Mouse (Mus musculus) lung, adult 2 months (tissue): ENCODE measurements around the gene Dhx36. TPM values are rescaled to one million over a fixed set of nuclear protein-coding genes. Genes with fewer than 3 reads are reported as not detected.
A peak's percentile ranks its signal among the peaks of the same experiment; 100 is the strongest.

Experiments used
- DNase-seq: peaks from one replicate; pipeline ENCODE4 v3.0.0; 2022
- H3K4me1 ChIP-seq: fragments of 200-500 bp; 2 replicates; pipeline ENCODE4 v1.6.1; 2011; ENCODE audit warnings: low read length; ENCODE audit not compliant: control insufficient read depth, insufficient read depth
- H3K4me3 ChIP-seq: fragments of 200-500 bp; replicated peaks from 2 replicates; pipeline ENCODE3; 2011; ENCODE audit warnings: low read depth, mild to moderate bottlenecking, control low read depth, low read length; ENCODE audit errors: extremely low read depth
- CTCF ChIP-seq: fragments of 200-500 bp; IDR thresholded peaks from 2 replicates; pipeline ENCODE4 v1.5.1; 2011; ENCODE audit warnings: mild to moderate bottlenecking, low read length, control low read depth; ENCODE audit not compliant: insufficient read depth
- POLR2A ChIP-seq: fragments of 200-500 bp; IDR thresholded peaks from 2 replicates; pipeline ENCODE4 v1.6.1; 2011; ENCODE audit warnings: low read depth, mild to moderate bottlenecking, control low read depth, low read length, borderline replicate concordance; ENCODE audit errors: extremely low read depth
- WGBS: fragments of 180-500 bp; shearing (Covaris S2); methylation state at CpG from one replicate; pipeline ENCODE4 v1.1.7; 2018; 5-methylcytosine and 5-hydroxymethylcytosine counted together
- polyA plus RNA-seq: library from polyadenylated mRNA; depleted of rRNA; stranded (reverse); fragments of >200 nt; gene quantifications from 2 replicates; pipeline ENCODE4 v1.2.3, GENCODE M21; 2012

Dhx36 gene
- polyA plus RNA-seq, 1 experiment = 5.6 TPM

DNA sequence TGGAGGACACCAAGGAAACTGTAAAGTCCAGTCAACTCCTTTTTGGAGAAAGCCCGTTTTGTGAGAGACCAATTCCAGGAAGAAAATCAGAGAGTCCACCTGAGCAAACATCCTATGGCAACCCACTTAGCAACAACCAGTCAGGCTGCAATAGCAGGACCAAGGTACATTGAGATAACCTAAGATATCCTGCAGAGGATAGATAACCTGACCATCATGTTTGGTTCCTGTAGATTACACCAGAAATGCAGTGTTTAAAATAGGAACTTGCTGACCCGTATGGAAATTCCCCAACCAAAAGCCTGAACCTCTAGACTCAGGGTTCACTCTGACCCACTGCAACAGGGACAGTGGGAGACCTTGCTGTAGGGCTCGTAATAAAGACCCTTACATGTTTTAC is 42.5 kb downstream of the Dhx36 start:
- DNase-seq = no peak
- no peak overlapping the region for H3K4me3 ChIP-seq
- H3K4me1 ChIP-seq = no peaks in the 10 kb centered on the region
- 68% methylated on average over 3 of the region's 3 CpGs for WGBS
- TF ChIP-seq CTCF (no peak), POLR2A (no peak)

DNA sequence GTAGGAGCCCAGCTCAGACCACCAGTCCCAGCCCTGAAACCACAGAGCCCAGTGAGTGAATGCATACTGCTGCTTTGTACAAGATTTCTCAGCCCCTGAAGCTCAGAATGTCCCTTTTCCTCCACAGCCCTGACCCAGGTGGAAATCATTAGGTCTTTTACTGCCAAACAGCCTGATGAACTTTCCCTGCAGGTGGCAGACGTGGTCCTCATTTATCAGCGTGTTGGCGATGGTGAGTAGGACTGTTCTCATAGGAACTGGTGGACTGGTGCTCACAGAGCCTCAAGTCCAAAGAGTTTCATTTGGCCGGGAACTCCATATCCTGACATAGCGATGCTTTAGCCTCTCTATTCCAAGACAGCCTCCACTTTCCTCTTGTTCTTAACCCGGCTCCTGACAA is 47.3 kb downstream of the Dhx36 start:
- no peak for TF ChIP-seq POLR2A
- no peak for TF ChIP-seq CTCF
- Histone ChIP-seq H3K4me3 (no peak overlapping the region), H3K4me1 (no peaks in the 10 kb centered on the region)
- WGBS = 83% methylated on average over 6 of the region's 6 CpGs
- no peak for DNase-seq

DNA sequence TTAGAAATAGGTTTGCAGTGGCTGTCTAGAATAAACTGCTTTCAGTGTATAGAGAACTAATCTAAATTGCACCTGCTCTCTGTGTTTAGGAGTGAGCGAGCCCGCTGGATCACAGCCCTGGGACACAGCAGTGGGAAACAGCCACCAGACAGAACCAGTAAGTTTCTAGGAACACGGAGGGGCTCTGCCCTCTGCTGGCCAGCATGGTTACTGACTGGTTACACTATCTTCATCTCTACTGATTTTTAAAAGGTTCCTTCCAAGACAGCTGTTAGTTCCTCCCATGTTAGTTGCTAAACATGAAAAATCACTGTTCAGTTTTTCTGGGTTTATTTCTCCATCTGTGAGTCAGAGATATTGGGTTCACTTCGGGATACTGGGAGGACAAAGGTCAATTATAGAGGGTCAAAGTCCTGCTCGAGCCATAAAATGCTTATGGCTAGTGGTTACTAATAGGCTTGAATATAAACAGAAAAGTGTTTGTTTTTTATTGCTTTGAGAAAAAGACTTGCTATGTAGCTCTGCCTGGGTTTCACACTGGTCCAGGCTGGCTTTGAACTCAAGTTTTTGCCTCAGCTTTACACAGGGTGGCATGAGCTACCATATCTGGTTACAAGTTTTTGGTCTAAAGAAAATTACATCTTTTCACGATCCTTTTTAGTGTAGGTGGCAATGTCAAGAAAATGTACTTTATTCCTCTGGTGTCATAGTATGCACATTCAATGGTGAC is 48.4 kb downstream of the Dhx36 start:
- Histone ChIP-seq H3K4me3 (no peak overlapping the region), H3K4me1 (peaks cover 3% of the 10 kb centered on the region; the same call in 1 of the 2 replicates)
- peak; percentile 72 for DNase-seq
- WGBS = 35% methylated on average over 6 of the region's 6 CpGs
- TF ChIP-seq POLR2A (no peak), CTCF (peak; percentile 90)

GRCm38 (mm10) chr3:62455854-62456253 is 51.0 kb downstream of the Dhx36 start:
- Histone ChIP-seq H3K4me1 (peaks cover 3% of the 10 kb centered on the region), H3K4me3 (no peak overlapping the region)
- TF ChIP-seq CTCF (no peak), POLR2A (no peak)
- no peak for DNase-seq
- 52% methylated on average over 1 of the region's 1 CpGs for WGBS

DNA sequence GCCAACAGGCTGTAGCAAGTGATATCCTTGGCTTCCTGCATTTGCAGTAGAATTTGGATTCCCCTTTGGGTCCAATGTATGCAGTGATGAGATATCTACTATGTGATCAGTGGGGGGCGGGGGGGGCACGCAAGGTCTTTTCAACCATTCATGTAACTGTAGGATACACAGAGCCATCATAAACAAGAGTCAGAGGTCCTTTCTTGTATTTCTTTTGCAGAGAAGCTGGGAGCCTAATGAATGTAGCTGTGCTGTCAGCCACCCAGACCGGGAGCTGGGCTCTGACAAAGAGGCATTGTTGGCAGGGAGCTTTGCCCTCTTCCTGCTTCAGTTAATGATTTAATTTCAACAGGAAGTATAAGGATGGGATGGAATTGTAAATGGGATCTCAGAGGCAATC is 52.7 kb downstream of the Dhx36 start:
- DNase-seq = no peak
- no peak for TF ChIP-seq CTCF
- TF ChIP-seq POLR2A = no peak
- Histone ChIP-seq H3K4me3 (no peak overlapping the region), H3K4me1 (peaks cover 3% of the 10 kb centered on the region)
- 36% methylated on average over 3 of the region's 3 CpGs for WGBS

DNA sequence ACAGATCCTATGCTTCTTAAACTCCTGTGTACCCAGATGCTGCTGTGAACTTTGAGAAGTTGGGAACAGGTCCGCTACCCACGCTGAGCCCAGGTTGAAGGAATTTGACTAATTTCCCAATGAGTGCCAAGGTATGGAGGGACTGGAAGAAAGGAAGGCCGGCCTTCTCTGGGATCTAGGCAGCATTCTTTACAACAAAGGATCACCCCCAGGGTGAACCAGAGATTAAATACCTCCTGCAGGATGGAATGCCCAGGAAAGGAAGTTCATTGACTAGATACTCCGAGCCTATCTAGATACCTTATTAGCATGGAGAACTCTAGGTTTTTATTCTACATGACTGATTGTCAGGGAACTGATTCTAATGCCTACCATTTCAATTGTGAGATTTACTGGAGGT is 53.8 kb downstream of the Dhx36 start:
- 64% methylated on average over 4 of the region's 4 CpGs for WGBS
- H3K4me3 ChIP-seq = no peak overlapping the region
- H3K4me1 ChIP-seq = peaks cover 3% of the 10 kb centered on the region
- TF ChIP-seq POLR2A = no peak
- no peak for TF ChIP-seq CTCF
- DNase-seq = no peak

- DNase-seq = no peak
- WGBS = 92% methylated on average over 4 of the region's 4 CpGs
Measured at GRCm38 (mm10) chr3:62449871-62450496, 56.8 kb downstream of the Dhx36 start.

DNA sequence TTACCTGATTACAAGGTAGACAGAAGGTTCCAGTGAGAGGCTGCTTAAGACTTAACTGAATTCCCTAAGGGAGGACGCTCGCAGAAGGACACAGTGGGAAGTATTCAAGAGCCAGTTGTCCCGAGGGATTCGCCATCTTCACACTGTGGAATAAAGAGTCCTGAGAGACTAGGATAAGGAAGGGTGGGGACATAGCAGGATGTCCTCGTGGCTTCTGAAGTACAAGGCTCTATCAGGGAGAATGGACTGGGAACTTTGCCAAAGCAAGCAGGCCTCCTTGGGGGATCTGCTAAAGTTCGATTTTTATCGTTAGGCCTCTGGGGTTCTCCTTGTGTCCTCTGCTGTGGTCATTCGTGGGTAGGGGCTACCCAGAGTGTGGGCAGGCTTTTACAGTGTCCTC is 59.7 kb downstream of the Dhx36 start:
- Histone ChIP-seq H3K4me1 (peaks cover 5% of the 10 kb centered on the region), H3K4me3 (no peak overlapping the region)
- 32% methylated on average over 8 of the region's 8 CpGs for WGBS
- DNase-seq = no peak
- TF ChIP-seq CTCF (no peak), POLR2A (no peak)

More at GRCm38 (mm10) chr3:62449871-62450496, 56.8 kb downstream of the Dhx36 start:
- Histone ChIP-seq H3K4me3 (no peak overlapping the region), H3K4me1 (peaks cover 5% of the 10 kb centered on the region)
- TF ChIP-seq POLR2A = no peak
- no peak for TF ChIP-seq CTCF

DNA sequence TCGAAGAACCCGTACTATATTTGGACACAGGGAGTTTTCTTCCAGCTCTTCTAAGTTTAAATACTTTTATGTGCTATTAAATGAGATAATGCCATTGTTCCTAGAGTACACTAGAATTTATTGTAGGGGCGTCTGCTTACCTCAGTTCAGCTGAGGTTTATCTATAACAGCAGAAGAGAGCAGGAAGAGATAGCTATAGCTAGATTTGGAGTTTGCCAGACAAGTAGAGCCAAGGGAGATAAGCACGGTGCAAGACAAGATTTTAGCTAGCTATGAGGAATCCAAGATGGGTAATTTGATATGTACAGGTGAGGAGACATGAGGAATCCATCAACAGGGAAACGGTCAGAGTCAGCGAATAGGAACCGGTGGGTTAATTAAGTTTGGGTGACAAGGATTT is 60.5 kb downstream of the Dhx36 start:
- WGBS = 66% methylated on average over 7 of the region's 7 CpGs
- no peak for TF ChIP-seq POLR2A
- no peak for TF ChIP-seq CTCF
- Histone ChIP-seq H3K4me3 (no peak overlapping the region), H3K4me1 (peaks cover 5% of the 10 kb centered on the region)
- DNase-seq = no peak
